Mouse (Mus musculus): ENCODE measurements at regions not wholly inside any gene's neighbourhood (a gene's known extent, or its start where the extent isn't known, plus 50 kb on each side); places are given as distances from the start of the nearest gene placed in this dataset.
A peak's percentile ranks its signal among the peaks of the same experiment; 100 is the strongest.

DNA sequence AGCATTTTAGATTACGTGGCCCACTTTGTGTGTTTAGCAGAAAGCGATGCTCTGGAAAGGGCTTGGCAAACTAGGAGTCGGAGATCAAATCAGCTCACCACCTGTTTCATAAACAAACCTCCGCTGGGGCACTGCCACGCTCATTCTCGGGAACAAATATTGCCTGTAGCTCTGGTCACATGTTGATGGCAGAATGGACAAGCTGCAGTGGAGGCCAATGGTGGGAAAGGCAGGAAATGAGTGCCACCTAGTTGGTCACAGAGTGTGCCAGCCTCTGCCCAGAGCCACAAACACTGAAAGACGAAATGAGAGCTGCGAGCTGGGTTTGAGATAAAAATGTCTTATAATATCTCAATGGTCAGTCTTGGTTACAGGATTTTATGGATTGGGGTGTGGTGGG, 259.2 kb upstream of the Csf3r start:
- no peak for DNase-seq (ENCODE audit: low spot score)

DNA sequence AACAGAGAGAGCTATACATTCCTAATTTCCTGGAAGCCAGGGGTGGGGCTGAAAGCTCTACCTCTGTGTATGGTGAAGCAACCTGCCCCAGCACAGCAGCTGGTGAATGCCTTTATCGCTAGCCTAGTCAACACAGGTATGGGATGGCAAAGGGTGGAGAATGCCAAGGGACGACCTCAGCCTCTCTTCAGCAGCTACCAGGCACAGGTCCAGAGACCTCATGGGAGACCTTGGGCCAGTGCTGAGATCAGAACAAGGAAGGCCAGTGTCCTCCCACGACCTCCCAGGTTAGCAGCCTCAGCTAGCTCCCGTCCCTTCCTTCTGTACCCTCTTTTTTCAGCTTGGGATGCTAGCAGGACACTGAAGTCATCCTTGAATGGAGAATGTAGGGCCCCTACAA, 247.2 kb upstream of the Csf3r start:
- no peak for DNase-seq (ENCODE audit: low spot score)

DNA sequence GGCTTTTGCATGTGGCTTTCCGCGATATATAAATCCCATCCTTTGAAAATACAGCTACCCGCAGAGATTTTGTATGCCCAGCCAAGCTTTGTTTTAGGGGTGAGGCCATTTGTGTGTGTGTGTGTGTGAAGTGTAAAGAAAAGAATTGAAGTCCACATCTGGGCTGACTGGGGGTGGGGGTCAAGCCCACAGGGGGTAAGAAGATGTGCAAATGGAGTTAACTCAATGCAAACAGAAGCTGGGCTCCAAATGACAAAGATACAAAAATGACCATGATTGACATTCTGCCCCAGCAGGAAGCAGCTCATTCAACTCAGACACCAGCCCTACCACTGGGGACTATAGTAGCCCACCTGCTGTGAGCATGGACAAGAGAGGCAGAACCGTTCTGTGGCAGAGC, 244.2 kb upstream of the Csf3r start:
- DNase-seq (ENCODE audit: low spot score), result no peak

DNA sequence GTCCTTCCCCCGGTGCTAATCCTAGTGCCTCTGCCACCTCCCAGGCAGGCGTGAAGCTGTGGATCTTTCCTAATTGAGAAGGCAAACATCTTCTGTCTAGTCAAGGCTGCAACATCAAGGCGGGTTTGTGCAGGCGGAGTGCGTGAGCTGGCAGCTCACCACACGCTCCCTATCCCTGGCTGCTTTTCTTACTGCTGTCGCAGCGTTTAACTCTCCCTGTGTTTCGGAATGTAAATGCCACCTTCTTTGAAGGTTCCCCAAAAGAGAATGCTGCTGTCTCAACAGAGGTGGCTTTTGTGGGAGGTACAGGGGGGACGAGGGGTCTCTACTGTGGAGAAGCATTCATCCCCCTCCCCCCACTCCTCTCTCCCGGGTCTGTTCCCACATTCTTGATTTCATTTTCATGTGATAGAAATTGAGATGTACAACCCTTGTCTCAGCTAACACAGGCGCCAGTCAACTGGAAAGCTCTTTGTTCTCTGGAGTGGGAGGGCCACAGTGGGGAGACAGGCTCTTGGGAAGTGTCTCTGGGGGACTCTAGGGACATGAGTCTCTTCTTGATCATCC, 243.3 kb upstream of the Csf3r start:
- DNase-seq (ENCODE audit: low spot score), result no peak

DNA sequence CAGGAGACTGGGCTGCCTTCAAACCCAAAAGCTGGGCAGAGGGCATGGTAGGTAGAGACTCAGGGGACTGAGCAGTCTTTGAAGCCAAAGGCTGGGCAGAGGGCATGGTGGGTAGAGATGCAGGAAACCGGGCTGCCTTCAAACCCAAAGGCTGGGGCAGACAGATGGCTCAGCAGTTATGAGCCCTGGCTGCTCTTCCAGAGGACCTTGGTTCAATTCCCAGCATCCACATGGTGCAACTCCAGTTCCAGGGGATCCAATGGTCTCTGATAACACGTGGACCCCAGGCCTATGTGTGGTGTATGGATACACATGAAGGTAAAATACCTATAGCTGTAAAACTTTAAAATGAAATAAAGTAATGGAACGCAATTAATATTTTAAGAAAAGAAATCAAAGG, 242.0 kb upstream of the Csf3r start:
- DNase-seq (ENCODE audit: low spot score), result no peak

DNA sequence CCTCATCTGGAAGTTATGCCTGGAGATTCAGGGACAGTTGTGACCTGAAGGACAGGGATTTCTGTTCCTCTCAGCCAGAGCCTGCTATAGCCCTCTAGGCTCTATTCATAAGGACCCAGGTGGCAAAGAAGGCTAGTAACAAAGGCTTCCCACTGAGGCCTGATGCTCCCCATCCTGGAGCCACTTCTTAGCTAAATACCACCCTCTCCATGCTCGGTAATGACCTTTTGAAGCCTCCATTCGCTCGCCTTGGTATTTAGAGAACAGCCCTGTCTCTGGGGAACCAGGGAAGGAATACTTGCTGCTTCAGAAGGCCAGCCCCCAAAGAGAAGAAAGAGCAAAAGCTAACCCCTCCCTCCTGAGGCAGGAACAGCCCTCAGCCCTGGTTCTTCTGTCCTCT, 238.3 kb upstream of the Csf3r start:
- DNase-seq (ENCODE audit: low spot score), result no peak

DNA sequence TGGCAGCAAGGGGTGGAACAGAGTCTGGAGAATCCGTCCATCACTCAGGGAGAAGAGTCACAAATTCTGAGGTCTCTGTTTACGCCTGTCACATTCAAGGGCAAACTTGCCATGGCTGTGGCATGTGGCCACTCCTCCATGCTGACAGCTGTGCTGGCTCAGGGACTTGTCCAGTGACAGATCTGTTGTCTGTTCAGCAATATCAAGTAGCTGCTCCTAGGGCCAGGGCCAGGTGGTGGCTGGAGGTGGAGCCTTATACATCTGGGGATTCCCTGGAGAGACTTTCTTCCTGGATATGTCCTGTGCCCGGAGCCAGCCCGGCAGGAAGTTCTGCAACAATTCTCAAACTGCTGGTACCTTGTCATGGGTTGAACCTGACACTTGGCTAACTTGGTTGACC, 229.7 kb upstream of the Csf3r start:
- DNase-seq (ENCODE audit: low spot score), result no peak

DNA sequence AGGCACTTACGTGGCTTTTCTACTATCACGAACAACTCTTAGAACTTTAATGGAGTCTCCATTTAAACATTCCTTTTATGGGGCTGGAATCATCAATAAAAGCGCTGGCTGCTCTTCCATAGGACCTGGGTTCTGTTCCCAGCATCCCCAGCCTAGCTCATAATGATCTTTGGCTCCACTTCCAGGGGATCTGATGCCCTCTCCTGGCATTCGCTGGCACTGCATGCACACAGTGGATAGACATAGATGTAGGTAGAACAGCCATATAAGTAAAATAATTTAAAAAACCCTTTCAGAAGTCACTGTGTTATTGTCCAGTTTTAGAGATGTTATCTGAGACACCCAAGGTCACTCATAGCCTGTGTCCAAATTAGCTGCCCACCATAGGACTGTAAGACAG, 216.4 kb upstream of the Csf3r start:
- DNase-seq (ENCODE audit: low spot score), result no peak

DNA sequence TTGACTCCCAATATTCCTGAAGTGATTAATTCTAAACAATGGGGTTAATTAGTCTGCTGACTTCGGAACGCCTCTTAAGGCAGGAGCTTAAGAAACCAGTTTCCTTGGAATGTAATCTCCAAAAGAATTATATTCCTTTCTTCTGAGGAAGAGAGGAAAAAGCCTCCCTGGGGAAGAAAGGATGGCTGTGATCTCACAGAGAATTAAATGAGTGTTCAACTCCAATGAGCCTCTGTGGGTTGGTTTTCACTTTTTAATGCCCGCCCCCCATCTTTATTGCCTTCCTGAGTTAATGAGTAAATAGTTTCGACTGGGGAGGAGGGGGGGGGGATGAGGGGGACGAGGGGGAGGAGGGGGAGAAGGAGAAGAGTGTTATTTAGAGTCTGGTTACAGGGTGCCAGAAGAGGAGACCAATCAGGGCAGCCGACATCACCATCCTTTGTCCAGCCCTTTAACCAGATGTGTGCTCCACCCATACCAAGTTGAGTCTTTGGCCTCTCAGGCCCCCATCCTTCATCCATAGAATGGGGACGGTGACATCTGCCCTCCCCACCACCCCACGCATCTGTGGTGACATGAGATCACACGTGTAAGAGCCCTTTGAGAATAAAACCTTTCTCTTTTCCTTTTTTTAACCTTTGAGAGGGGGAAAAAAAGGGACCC, 214.8 kb upstream of the Csf3r start:
- no peak for DNase-seq (ENCODE audit: low spot score)

DNA sequence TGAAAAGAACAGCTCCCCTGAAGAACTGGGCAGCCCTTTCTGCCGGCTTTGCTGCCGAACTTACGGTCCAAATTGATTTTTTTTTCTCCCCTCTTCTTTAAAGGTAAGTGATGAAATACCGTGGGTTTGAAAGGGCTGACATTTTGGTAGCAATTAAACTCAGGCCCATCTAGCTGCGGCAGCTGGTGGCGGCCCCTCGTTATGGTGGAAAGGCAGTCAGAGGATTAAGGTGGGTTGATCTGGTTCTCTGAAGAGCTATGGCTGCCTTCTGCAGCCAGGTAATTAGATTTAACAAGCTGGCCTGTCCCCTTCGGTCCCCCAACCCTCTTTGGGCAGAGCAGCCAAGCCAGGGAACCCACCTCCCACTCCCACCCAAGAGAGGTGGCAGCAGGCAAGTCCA, 214.1 kb upstream of the Csf3r start:
- DNase-seq (ENCODE audit: low spot score), result no peak

DNA sequence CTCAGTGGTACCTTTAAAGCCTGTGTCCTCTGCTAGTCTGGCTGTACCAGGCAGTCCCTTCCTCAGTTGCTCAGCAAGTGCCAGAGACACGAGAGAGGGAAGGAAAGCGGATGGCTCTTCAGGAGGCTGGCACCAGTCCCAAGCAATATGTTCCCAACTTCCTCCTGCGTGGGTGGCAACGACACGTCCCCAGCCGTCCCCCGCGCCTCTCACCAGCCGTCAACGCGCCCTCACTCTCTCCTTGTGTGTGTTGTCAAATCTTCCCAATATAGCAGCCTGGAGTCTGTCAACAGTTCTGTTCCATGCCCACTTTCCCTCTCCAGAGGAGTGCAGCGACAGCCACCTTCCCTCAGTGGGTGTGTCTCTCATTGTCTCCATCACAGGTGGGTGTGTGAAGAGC, 210.0 kb upstream of the Csf3r start:
- no peak for DNase-seq (ENCODE audit: low spot score)

DNA sequence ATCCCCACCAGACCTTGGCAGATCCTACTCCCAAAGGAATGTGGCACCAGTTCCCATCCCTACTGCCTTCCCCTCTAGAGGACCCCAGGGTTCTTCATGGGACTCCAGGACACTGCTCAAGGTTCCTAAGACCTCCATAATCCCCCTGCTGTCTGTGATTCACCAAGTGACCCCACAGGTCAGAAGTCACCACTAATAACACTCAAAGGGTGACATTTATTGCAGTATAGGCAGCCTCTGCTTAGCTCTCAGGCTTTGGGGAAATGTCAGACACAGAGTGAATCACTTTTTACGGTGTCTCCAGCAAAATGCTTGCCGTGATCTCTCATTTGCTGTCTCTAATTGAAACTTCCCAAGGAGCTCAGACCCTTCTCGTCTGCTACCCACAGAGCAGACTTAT, 209.1 kb upstream of the Csf3r start:
- no peak for DNase-seq (ENCODE audit: low spot score)

DNA sequence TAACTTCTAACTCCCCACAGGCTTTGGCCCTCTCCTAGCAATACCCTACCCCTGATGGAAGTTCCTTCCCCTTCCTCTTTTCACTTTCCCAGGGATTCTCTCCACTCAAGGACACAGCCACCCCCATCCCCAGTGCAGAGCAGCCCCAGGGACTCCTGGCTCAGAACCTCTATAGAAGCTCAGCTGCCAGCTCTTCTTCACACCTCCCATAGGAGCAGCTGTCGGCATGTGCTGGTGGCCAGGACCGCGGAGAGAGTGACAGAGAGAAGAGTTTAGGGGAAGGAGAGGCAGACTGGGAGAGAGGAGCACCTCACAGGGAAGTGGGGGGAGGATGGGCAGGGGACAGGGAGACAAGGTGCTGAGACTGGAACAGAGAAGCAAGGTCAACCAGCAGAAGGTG, 199.8 kb upstream of the Csf3r start:
- DNase-seq (ENCODE audit: low spot score), result no peak

DNA sequence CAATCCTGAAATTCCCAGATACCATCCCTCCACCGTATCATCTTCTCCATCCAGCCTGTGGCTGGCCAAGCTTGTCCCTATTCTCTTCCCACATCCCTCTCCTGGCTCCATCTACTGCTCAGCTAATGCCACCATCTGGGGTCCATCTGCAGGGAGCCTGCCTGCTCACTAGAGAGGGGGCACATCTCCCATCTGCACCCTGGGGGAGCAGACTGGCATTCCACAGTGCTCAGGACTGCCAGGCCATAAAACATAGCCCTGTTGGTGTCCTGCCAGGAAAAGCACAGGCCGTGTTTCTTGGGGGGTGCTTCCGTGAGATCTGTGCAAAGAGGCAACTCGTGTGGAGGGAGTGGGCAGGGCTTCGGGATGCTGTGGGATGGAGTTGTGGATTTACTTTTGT, 197.9 kb upstream of the Csf3r start:
- no peak for DNase-seq (ENCODE audit: low spot score)

DNA sequence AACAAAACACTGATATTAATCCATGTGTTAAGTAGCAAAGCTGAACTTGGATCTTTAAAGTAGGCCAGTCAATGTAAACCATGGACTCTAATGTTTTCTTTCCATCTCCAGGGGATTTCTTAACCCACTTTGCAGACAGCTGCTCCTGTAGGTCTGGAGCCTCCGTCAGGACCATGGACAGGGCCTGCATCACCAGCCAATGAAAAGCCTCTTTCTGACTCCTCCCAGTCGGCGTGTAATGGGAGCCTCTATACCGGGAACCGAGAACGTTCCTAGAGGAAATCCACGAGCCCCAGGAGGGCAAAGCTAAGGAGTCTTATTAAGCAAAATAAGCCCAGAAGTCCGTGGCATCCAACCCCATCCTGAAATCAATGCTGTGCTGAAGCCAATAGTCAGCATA, 189.1 kb upstream of the Csf3r start:
- peak; percentile 76 for DNase-seq (ENCODE audit: low spot score)

DNA sequence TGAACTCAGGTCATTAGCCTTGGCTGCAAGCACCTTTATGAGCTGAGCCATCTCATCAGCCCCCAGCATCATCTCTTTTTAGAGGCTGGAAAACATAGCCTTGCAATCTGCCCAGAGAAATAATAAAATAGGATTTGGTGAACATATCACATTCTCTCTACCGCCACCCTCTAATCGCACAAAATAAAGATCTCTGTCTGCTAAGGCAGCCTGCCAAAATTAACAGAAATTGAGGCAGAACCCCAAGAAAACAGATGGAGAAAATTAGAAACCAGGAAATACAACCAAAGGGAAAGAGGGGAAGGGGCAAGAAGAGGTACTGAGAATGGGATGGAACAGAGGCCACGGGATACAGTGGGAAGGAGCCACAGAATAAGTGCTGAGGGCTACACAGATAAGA, 176.8 kb upstream of the Csf3r start:
- no peak for DNase-seq (ENCODE audit: low spot score)

DNA sequence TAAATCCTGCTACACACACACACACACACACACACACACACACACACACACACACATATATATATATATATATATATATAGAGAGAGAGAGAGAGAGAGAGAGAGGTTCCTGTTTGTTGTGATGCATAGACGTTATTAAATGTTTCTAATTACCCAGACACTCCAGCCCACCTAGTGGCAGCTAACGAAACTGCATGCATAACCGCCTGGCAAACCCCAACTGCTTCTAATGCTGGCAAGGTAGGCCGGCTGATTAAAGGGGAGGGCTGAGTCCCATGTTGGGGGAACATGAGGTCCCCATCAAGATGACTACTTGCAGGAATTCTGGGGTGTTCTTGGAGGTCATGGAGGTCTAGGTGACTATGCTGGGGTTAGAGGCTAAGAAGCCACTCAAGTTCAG, 174.1 kb upstream of the Csf3r start:
- peak; percentile 74 for DNase-seq (ENCODE audit: low spot score)

DNA sequence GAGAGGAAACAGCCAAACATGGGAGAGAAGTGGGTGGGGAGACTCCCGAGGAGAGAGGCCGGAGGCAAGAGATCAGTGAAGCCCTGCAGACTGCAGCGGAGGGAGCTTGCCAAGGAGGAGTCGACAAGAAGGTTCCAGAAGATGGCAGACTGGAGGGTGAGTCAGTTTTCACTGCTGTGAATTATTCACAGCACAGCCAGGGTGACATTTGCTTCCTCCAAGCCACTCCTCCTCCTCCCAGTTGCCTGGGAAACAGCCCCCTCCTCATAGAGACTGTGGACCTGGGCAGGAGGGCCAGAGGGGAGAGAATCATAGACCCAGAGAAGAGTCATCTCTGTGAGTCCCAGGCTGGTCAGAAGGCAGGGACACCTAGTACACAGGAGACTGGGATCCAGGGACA, 171.8 kb upstream of the Csf3r start:
- no peak for DNase-seq (ENCODE audit: low spot score)

DNA sequence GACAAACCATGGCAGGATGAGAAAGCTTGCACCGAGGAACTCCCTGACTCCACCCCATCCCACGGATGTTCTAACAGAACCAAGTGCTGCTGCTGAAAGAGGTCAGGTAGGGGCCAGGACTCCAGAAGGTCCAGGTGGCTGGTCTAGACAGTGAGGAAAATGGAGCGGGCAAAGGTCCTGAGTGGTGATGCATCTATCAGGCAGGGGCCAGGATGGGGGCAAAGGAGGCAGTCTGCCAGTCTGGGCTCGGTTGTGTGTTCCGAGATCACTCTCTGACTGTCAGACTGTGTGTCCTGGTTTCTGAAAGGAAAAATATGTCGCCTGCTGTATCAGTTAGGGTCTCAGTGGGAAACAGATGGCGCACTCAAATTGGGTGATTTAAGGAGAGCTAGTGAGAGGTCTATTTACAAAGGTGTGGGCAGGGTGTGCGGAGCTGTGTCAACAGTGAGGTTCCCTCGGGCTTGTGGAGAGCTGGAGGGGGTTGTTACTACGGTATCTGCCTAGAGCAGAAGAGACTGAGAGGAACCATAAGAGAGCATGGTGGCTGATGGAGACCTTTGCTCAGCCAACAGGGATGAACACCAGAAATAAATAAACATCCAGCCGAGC, 168.3 kb upstream of the Csf3r start:
- DNase-seq (ENCODE audit: low spot score), result no peak

DNA sequence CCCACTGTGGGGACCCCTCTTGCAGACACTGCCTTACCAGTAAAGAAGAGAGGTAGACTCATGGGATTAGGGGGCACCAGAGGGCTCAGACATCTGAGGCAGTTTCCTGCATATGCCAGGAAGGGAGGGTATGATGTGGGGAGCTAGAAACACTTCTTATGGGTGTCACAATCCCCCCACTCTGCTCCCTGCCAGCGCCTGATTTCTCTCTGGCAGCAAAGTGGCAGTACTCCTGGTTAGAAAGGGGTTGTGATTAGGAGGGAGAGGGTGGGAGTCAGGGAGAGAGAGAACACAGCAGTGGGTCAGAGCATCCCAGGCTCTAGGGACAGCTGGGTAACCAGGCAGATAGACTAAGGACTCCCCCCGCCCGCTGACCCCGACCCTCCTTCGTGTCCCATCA, 167.6 kb upstream of the Csf3r start:
- DNase-seq (ENCODE audit: low spot score), result no peak

DNA sequence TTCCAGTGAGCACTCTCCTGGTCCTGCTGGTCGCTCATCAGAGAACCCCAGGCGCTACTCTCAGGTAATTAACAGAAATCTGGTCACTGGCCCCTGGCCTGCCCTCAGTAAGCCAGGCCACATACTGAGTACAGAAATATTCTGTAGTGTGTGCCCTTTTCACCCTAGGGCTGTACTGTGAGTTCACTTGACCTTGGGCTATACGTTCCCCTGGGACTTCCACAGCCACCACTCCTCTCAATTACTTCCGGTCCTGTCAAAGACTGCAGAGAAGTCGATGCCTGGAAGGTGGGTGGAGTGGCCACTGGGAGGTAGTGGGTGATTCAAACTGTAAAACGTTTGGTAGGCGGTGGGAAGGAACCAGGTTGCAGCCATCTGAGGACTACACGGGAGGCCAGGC, 159.3 kb upstream of the Csf3r start:
- no peak for DNase-seq (ENCODE audit: low spot score)

DNA sequence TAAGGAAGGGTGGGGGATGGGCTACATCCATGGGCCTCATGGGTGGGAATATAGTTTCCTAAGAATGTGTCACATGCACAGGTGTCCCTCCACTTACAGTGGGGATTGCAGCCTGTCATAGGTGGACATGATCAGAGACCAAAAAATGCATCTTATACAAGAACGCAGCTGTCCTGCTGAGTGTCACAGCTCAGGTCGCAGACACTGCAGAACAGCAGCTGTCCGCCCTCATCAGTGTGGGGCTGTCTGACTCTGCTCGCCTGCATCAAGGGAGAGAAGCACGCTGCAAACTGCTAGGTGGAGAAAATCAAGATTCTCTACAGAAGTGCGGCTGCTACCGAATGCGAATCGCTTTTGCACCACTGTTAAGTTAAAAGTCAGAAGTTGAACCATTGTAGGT, 158.6 kb upstream of the Csf3r start:
- no peak for DNase-seq (ENCODE audit: low spot score)

DNA sequence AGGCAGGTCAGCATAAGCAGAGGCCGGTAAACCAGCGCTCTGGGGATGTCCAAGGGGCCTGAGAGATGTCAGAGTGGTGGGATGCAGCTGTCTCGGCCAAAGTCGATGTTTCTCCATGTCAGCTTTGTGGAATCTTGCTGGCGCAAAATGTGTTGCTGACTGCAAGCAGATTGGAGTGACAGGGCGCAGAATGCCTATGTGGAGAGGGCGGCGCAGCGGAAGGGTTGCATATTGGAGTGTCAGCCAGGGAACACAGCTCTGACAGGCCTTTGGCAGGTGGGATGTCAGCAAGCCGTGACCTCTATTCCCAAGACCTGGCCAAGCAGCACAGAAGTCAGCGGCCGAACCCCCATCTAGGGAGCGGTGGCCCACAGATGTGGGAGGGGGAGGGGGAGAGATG, 153.1 kb upstream of the Csf3r start:
- no peak for DNase-seq (ENCODE audit: low spot score)

DNA sequence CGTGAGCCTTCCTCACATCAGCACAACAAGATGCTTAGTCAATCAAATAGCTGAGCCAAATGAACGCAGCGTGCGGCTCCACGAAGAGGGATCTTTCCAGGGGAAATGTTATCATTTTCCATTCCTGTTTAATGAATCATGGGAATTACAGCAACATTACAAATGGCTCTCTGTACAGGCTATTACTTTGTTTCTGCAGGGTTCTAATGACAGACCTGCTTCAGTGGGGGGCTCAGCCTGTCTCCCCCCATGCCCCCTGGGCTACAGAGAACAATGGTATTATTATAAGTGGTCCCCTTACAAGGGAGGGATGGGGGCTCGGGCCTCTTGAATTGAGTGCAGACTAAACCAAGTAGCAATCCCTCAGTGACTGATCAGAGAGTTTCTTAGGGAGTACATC, 144.3 kb upstream of the Csf3r start:
- no peak for DNase-seq (ENCODE audit: low spot score)

All from testis, postnatal 10 days (tissue).